Mouse (Mus musculus): ENCODE data around the gene Gm37240.

Gm37240 gene

DNA sequence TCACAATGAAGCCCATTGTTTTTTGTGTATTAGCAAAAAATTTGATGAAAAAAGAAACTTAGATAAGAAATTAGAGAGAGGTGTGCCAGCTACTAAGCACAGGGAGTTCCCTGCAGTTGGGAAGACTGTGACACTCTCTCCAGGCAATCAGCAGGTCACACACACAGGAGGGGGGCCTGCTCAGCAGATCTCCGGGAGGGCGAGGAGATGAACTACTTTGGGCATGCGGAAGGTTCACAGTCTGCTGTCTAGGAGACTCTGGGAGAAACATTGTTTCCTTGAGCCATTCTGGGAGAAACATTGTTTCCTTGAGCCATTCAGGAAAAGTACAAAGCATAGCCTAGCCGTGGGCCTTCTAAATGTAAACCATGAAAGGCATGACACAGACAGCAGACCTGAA lies 1244.4 kb downstream of the Gm37240 start:
- no peak for DNase-seq (ENCODE audit: low spot score)

- no peak for DNase-seq (ENCODE audit: low spot score)
These were observed 1245.9 kb downstream of the Gm37240 start for GRCm38 (mm10) chr3:84641391-84641790.

DNA sequence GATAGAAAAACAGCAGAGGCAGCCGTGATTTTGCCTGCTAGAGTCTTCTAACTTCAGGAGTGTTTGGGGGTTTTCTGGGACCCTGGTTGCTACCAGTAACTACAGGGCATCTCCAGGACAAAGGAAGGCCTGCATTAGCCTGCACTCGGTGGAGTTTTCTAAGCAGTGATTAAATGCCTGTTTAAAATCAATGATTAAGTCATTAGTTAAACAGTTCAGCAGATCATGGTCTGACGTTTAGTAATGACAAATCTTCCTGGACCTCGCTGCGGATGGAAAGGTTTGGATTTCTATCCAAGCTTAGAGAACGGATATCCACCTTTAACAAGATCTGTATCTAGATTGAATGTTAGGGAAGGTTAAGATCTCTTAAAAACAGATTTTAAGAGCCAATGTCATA lies 1246.8 kb downstream of the Gm37240 start:
- no peak for DNase-seq (ENCODE audit: low spot score)

GRCm38 (mm10) chr3:84639767-84640500 lies 1247.4 kb downstream of the Gm37240 start:
- DNase-seq (ENCODE audit: low spot score): no peak

DNA sequence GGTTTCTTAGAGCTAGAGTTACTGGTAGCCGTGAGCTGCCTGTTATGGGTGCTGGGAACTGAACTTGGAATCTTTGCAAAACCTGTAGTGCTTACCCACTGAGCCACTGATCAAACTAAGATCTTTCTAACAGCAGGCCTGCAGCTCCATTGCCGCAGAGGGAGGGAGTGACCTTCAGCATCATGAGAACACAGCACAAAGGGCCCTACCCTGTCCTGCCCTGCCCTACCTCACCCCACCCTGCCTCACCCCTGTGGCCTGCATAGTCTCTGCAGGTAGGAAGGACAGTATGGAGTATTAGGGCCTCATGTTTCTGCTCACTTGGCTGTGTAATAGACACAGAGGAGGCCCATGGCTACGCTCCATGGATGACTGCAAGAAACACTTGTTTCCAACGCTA lies 1248.5 kb downstream of the Gm37240 start:
- DNase-seq (ENCODE audit: low spot score): no peak

GRCm38 (mm10) chr3:84637890-84638578 lies 1249.3 kb downstream of the Gm37240 start:
- no peak for DNase-seq (ENCODE audit: low spot score)

DNA sequence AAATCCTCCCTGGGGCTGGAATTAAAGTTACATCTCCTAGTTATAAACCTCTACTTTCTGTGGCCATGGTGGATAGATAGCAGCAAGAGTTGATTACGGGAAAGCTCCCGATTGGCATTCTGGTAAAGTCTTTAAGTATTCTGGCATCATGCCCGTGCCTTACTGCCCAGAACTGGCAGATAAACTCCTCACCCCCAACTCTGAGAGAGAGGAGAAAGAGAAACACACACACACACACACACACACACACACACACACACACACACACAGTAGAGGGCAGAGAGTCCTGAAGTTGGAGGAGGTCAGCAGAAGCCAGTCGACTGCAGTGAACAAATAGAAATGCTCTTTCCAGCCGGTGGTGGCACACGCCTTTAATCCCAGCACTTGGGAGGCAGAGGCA lies 1250.2 kb downstream of the Gm37240 start:
- no peak for DNase-seq (ENCODE audit: low spot score)

DNA sequence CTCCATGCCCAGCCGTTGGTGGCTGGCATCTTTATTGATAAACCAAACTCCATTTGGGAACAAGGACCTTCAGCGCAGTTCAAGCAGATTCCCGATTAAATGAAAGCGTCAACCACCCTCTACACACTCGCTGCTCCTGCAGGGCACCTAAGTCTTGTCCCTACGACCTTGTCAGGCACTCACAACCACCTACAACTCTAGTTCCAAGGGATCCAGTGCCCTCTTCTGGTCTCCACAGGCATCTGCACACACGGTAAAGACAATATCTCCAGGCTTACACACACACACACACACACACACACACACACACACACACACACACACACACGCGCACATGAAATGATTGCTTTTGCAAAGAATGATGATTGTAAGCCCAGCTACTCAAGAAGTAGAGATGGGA lies 1255.7 kb downstream of the Gm37240 start:
- no peak for DNase-seq (ENCODE audit: low spot score)

DNA sequence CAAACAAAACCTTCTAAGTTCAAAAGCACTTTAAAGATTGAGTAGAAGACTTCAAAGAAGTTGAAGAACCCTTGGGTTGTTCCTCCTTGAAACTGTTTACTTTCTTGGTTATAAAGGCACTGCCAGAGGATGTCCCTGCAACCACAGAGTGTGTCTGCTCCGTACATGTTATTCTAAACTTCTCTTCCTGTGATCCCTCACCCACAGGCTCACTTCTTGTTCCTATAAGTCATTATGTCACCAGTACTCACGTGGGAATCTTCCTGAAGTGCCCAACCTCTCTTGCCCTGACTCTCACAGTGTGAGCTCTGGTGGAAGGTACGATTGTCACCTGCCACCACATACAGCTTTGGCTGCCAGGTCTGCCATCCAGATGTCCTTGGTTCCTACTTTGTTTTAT lies 1265.3 kb downstream of the Gm37240 start:
- peak; percentile 74 for DNase-seq (ENCODE audit: low spot score)

DNA sequence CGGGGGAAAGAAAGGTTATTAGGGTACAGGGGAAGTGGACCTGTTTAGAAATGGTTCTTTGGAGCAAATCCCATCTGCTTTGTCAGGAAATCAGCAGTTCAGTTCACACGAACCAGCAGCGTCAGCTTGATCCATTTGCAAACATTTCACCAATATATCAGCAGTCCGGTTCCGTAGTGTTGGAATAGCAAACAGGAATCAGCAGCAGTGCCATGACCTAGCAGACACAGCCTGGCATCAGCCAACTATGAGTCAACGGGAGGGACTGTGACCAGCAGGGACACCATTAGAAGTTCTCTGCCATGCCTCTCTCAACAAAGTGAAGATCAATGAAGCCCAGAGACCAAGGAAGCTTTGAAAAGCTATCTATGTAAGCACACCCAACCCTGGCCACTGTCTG lies 1267.6 kb downstream of the Gm37240 start:
- no peak for DNase-seq (ENCODE audit: low spot score)

DNA sequence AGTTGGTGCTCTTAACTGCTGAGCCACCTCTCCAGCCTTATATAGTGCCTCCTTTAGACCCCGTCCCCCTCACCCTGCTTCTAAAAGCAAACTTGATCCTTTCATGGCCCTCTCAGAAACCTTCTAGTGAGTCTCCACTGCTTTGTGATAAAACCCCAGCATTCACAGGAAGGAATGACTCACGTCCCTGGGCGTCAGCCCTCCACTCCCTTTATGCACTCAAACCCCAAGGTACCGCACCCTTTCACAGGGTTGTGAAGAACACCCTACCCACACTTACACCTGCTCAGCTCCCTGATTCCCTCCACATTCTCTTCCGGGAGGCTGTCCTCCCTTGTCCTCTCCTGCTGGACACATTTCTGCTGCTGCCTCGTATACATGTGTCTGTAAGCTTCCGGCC lies 1268.3 kb downstream of the Gm37240 start:
- no peak for DNase-seq (ENCODE audit: low spot score)

- DNase-seq (ENCODE audit: low spot score): no peak
These were observed 1268.7 kb downstream of the Gm37240 start for GRCm38 (mm10) chr3:84618627-84619026.

DNA sequence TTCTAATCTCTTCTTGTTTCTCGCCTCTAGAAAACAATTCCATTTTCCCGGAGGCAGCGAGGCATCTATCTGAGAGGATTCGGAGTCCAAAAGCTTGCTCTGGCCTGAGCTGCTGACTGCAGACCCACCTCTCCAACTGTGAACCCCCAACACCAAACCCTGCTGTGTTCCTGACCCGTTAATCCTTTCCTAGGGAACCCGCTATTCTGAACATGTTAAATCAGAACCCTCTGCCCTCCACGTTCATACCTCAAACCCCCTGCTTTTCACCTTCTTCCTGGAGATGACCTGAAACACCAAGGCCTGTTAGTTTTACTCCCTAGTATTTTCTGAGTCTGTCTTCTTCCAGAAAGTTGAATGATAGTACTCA lies 1271.5 kb downstream of the Gm37240 start:
- DNase-seq (ENCODE audit: low spot score): no peak

- DNase-seq (ENCODE audit: low spot score): peak; percentile 65
These were observed 1272.1 kb downstream of the Gm37240 start for GRCm38 (mm10) chr3:84615050-84615855.

DNA sequence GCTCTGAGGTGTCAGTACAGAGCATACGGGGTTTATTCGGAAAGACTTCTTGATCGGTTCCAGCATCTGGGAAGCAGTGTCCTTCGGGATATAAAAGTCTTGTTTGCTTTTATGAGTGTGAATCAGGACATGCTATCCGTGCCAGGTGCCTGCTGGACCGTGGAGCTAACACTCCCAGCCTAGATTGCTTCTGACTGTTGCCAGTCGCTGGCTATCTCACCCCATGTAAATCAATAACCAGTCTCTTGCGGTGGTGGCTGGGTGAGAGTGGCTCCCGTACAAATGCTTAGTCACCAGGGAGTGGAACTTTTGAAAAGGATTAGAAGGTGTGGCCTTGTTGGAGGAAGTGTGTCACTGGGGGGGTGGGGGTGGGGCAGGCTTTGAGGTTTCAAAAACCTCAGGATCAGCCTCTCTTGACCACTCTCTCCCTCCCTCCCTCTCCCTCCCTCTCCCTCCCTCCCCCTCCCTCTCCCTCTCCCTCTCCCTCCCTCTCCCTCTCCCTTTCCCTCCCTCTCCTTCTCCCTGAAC lies 1277.1 kb downstream of the Gm37240 start:
- no peak for DNase-seq (ENCODE audit: low spot score)

GRCm38 (mm10) chr3:84603212-84603611 lies 1284.1 kb downstream of the Gm37240 start:
- DNase-seq (ENCODE audit: low spot score): no peak

- DNase-seq (ENCODE audit: low spot score): no peak
These were observed 1284.6 kb downstream of the Gm37240 start for GRCm38 (mm10) chr3:84602759-84603158.

DNA sequence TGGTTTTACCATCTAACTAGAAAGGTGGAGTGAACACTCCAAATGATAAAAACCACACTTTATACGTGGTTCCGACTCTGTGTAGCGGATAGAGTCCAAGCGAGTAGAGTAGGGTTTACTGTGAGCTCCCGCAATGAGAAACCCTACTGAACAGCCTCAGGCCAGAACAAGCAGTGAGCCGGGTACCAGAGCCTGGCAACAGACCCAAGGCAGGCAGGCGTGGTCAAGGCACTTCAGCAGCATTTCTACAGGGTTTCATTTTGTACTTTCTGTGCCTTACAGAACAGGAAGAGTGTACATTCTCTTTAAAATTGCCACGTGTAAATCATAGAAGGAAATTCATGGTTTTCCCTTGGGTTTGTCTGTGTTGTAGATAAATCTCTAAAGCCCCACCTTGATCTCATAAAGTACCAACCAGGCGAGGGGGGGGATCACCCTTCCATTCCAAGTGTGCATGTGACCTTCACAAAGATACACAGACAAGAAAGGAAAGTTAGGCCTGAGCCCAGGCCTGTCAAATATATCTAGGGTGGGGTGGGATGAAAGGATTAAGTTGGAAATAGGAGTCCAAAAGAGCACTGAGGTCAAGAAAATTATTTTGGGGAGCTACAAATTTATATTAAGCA lies 1285.3 kb downstream of the Gm37240 start:
- no peak for DNase-seq (ENCODE audit: low spot score)

DNA sequence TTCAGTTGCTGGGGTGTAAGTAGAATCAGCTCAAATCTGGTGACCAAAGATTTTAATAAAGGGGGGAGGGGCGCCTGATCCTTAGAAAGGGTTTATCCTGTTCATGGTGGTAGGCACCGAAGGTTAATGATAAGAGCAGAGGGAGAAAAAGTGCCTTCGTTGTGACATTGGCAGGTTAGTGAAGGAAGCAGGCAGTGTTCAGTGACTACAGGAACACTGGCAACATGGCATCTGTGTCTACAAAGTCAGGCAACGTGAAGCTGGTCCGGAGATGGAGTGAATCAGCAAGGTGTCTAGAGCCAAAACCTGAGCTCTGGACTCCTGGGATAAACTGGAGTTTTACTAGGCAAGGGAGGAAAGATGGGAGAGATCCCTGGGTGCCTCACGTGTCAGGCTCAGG lies 1288.6 kb downstream of the Gm37240 start:
- DNase-seq (ENCODE audit: low spot score): no peak

DNA sequence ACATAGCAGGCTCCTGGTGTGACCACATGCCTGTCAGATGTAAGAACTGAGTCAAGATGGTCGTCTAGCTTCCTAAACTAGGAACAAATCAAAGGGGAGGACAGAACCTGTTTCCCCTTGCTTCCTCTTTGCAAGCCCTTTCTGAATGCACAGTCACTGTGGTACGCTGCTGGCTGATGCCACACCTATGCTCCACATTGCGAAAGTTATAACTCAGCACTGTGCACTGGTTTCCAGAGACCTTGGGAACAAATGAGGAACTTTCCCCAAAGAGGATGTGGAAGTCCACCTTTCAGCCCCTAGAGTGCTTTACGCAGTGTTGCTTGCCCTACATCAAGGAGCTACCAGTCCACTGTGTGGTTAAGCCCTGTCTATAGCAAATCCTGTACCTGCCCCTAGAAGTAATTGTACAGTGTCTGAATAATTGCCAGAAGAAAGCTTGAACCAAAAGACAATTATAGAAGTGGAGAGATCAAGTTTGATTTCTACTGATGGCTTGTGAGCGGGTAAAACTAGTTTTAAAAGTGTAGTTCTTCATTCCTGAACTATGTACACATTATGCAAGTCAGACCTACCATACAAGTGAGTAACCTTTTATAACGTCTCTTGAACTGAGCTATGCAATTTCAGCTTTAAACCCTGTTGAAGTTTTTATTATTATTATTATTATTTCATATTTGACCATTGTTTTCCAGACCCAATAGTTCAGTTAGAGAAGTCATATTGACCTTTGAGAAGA lies 1289.2 kb downstream of the Gm37240 start:
- DNase-seq (ENCODE audit: low spot score): peak; percentile 80

GRCm38 (mm10) chr3:84595677-84596234 lies 1291.6 kb downstream of the Gm37240 start:
- DNase-seq (ENCODE audit: low spot score): no peak

Measured in lung, postnatal 25 days (tissue).